Mouse (Mus musculus) heart, embryonic 12.5 days (tissue): ENCODE measurements around the gene Gm16181. TPM values are rescaled to one million over a fixed set of nuclear protein-coding genes. Genes with fewer than 3 reads are reported as not detected.

ENCODE experiments used
- ATAC-seq: fragments of 200-750 bp; cut with Nextera tagmentation; 2 replicates; pipeline ENCODE4 v1.8.0; 2017; ENCODE audit warnings: moderate TSS enrichment, moderate library complexity; ENCODE audit not compliant: insufficient number of reproducible peaks, low FRiP score
- H3K27ac ChIP-seq: fragments of 300-500 bp; sonication (generic); 2 replicates; pipeline ENCODE4 v1.5.1; 2016; ENCODE audit warnings: mild to moderate bottlenecking, moderate library complexity; ENCODE audit not compliant: poor library complexity, severe bottlenecking
- H3K27me3 ChIP-seq: fragments of 300-500 bp; sonication (generic); replicated peaks from 2 replicates; pipeline ENCODE4 v1.6.1; 2016; ENCODE audit warnings: mild to moderate bottlenecking, moderate library complexity
- H3K36me3 ChIP-seq: fragments of 300-500 bp; sonication (generic); 2 replicates; pipeline ENCODE4 v1.6.1; 2016; ENCODE audit warnings: mild to moderate bottlenecking, moderate library complexity
- H3K4me1 ChIP-seq: fragments of 300-500 bp; sonication (generic); replicated peaks from 2 replicates; pipeline ENCODE4 v1.6.1; 2016; ENCODE audit warnings: mild to moderate bottlenecking
- H3K4me2 ChIP-seq: fragments of 300-500 bp; sonication (generic); 2 replicates; pipeline ENCODE4 v1.6.1; 2016; ENCODE audit warnings: mild to moderate bottlenecking, moderate library complexity
- H3K4me3 ChIP-seq: fragments of 300-500 bp; sonication (generic); 2 replicates; pipeline ENCODE4 v1.5.1; 2016; ENCODE audit warnings: mild to moderate bottlenecking
- H3K9ac ChIP-seq: fragments of 300-500 bp; sonication (generic); 2 replicates; pipeline ENCODE4 v1.6.1; 2016; ENCODE audit warnings: mild to moderate bottlenecking, moderate library complexity
- H3K9me3 ChIP-seq: fragments of 300-500 bp; sonication (generic); replicated peaks from 2 replicates; pipeline ENCODE4 v1.6.1; 2016; ENCODE audit warnings: mild to moderate bottlenecking, moderate library complexity
- WGBS: fragments of 180-500 bp; shearing (Covaris S2); methylation state at CpG from one replicate; pipeline ENCODE4 v1.1.7; 2016; 5-methylcytosine and 5-hydroxymethylcytosine counted together
- microRNA-seq: library from miRNA; unstranded; fragments of <30 nt; microRNA quantifications from one replicate; pipeline ENCODE4, GENCODE M21; 2017
- polyA plus RNA-seq: library from polyadenylated mRNA; unstranded; fragments of >200 nt; fragmentation: Nextera tagmentation; extraction: Ambion mirVana; gene quantifications from 2 replicates; pipeline ENCODE4 v1.2.1, GENCODE M21; 2016

The Gm16181 gene
- polyA plus RNA-seq, 1 experiment from 2014 or later = not detected

DNA sequence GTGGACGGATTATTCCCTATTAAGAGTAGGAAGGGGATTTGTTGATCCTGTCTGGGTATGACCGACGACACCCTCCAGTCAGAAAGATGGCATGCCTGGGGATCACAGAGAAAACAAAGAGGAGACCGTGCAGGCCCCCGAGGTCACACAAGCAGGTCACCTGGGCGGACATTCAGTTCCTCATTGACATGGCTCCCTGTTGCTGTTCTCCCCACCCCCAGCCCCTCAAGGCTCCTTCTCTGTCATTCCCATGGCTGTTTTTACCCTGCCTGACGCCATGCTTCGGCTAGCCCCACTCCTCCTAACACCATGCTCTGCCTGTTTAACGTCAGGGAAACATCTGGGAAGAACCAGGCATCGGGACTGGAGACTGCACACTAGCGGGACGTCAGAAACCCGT, 41.0 kb downstream of the Gm16181 start:
- WGBS = 71% methylated on average over 13 of the region's 13 CpGs
- no peak overlapping the region for H3K4me3 ChIP-seq
- no peak overlapping the region for H3K27ac ChIP-seq
- H3K9ac ChIP-seq = no peak overlapping the region
- H3K4me2 ChIP-seq = no peak overlapping the region
- peaks cover 60% of the 10 kb centered on the region for H3K27me3 ChIP-seq
- no peak for ATAC-seq
- H3K36me3 ChIP-seq = no peaks in the 10 kb centered on the region
- H3K4me1 ChIP-seq = peaks cover 7% of the 10 kb centered on the region; the same call in 1 of the 2 replicates
- H3K9me3 ChIP-seq = no peaks in the 10 kb centered on the region

GRCm38 (mm10) chr17:35262664-35263522, 42.3 kb downstream of the Gm16181 start, which contains the start of gene H2-D1:
Gene H2-D1, plus strand, starts transcription at chr17:35262730.
- WGBS = 2% methylated on average over 72 of the region's 73 CpGs
- Histone ChIP-seq H3K9me3 (no peaks in the 10 kb centered on the region), H3K4me2 (peak within 1 kb of the TSS; percentile 100), H3K4me1 (peaks cover 4% of the 10 kb centered on the region; the same call in 1 of the 2 replicates), H3K9ac (peak within 1 kb of the TSS; percentile 71), H3K27me3 (peaks cover 65% of the 10 kb centered on the region), H3K27ac (no peak within 1 kb of the TSS), H3K4me3 (peak within 1 kb of the TSS; percentile 70), H3K36me3 (no peaks in the 10 kb centered on the region)
- peak; percentile 90 for ATAC-seq

DNA sequence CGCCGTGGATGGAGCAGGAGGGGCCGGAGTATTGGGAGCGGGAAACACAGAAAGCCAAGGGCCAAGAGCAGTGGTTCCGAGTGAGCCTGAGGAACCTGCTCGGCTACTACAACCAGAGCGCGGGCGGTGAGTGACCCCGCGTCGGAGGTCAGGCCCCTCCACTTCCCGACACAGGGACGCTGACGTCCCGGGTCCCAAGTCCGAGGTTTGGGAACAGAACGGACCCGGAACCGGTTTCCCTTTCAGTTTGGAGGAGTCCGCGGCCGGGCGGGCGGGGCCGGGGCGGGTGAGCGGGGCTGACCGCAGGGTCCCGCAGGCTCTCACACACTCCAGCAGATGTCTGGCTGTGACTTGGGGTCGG, 42.9 kb downstream of the Gm16181 start:
- Histone ChIP-seq H3K36me3 (no peaks in the 10 kb centered on the region), H3K9me3 (no peaks in the 10 kb centered on the region), H3K4me1 (peaks cover 4% of the 10 kb centered on the region; the same call in 1 of the 2 replicates), H3K4me3 (peak overlapping the region; percentile 70), H3K4me2 (peak overlapping the region; percentile 100), H3K27me3 (peaks cover 69% of the 10 kb centered on the region), H3K27ac (no peak overlapping the region), H3K9ac (peak overlapping the region; percentile 71)
- WGBS = under 1% methylated on average over 31 of the region's 31 CpGs
- 0 out of 2 replicates have a peak, but pooled peaks have one; percentile 8 for ATAC-seq

- H3K9ac ChIP-seq = no peak overlapping the region
Observed at GRCm38 (mm10) chr17:35267399-35268086, 46.9 kb downstream of the Gm16181 start.

GRCm38 (mm10) chr17:35269653-35270347, 49.2 kb downstream of the Gm16181 start:
- Histone ChIP-seq H3K27ac (no peak overlapping the region), H3K36me3 (no peaks in the 10 kb centered on the region), H3K4me3 (no peak overlapping the region), H3K9me3 (0 out of 2 replicates have a peak, but pooled peaks cover 5% of the 10 kb centered on the region), H3K27me3 (peaks cover 33% of the 10 kb centered on the region), H3K9ac (no peak overlapping the region), H3K4me2 (no peak overlapping the region), H3K4me1 (no peaks in the 10 kb centered on the region)
- WGBS = 21% methylated on average over 3 of the region's 3 CpGs
- no peak for ATAC-seq

More at GRCm38 (mm10) chr17:35267399-35268086, 46.9 kb downstream of the Gm16181 start:
- H3K4me3 ChIP-seq = no peak overlapping the region
- no peak for ATAC-seq
- H3K9me3 ChIP-seq = no peaks in the 10 kb centered on the region
- H3K36me3 ChIP-seq = no peaks in the 10 kb centered on the region
- no peak overlapping the region for H3K4me2 ChIP-seq
- H3K4me1 ChIP-seq = peaks cover 2% of the 10 kb centered on the region; the same call in 1 of the 2 replicates
- peaks cover 49% of the 10 kb centered on the region for H3K27me3 ChIP-seq
- 46% methylated on average over 1 of the region's 1 CpGs for WGBS
- H3K27ac ChIP-seq = no peak overlapping the region

DNA sequence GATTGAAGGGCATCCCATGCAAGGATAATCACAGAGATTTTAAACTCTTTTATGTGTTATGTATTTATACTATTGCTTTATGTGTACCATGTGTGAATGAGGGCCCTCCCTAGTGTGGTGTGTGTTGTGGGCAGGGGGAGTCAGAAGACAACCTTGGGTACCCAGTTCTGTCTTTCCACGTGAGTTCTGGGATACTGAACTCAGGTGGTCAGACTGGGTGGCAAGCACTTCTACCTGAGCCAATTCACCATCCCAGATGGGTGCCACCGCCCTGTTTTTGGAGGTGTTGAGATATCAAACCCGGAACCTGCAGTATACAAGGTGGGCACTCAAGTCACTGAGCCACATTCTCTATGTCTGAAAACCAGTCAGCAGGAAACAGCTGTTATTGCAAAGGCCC, 51.6 kb downstream of the Gm16181 start:
- H3K9me3 ChIP-seq = 0 out of 2 replicates have a peak, but pooled peaks cover 5% of the 10 kb centered on the region
- no peak overlapping the region for H3K9ac ChIP-seq
- no peak for ATAC-seq
- H3K27ac ChIP-seq = no peak overlapping the region
- no peak overlapping the region for H3K4me2 ChIP-seq
- no peaks in the 10 kb centered on the region for H3K36me3 ChIP-seq
- WGBS = 55% methylated on average over 3 of the region's 3 CpGs
- H3K4me1 ChIP-seq = no peaks in the 10 kb centered on the region
- no peak overlapping the region for H3K4me3 ChIP-seq
- peaks cover 36% of the 10 kb centered on the region for H3K27me3 ChIP-seq

Small RNAs within 50 kb of the gene (microRNA-seq; reads per million reads assigned to microRNA genes)
- not detected for gene Mir6973a
- gene Mir6974 = not detected
- gene Mir6975 = 1.9 reads per million
- not detected for gene Mir8094

Other genes starting within 250 kb of the Gm16181 start
- gene Hspa1a, start 248.7 kb upstream of the Gm16181 start, polyA plus RNA-seq = 6.2 and 6.4 TPM in 2 replicates
- gene Hspa1l, start 248.1 kb upstream of the Gm16181 start, polyA plus RNA-seq = 2.9 and 3.1 TPM in 2 replicates
- gene Lsm2, start 239.0 kb upstream of the Gm16181 start, polyA plus RNA-seq = 143 and 145 TPM in 2 replicates
- 82.6 TPM in 2 replicates for gene Vars, start 219.8 kb upstream of the Gm16181 start, polyA plus RNA-seq
- 0.32 and 0.37 TPM in 2 replicates for gene Vwa7, start 204.3 kb upstream of the Gm16181 start, polyA plus RNA-seq
- 2.4 and 2.6 TPM in 2 replicates for gene Sapcd1, start 192.8 kb upstream of the Gm16181 start, polyA plus RNA-seq
- gene Msh5, start 174.1 kb upstream of the Gm16181 start, polyA plus RNA-seq = 3.5 and 4.9 TPM in 2 replicates
- 349 and 354 TPM in 2 replicates for gene Clic1, start 170.9 kb upstream of the Gm16181 start, polyA plus RNA-seq
- 192 and 205 TPM in 2 replicates for gene Ddah2, start 161.8 kb upstream of the Gm16181 start, polyA plus RNA-seq
- gene Ly6g6c, start 155.4 kb upstream of the Gm16181 start, polyA plus RNA-seq = 0.27 TPM in 1 of 2 replicates, not detected in the other
- 1.2 and 2.0 TPM in 2 replicates for gene Mpig6b, start 154.7 kb upstream of the Gm16181 start, polyA plus RNA-seq
- 0.24 and 0.40 TPM in 2 replicates for gene Ly6g6e, start 143.9 kb upstream of the Gm16181 start, polyA plus RNA-seq
- gene Ly6g6d, start 142.8 kb upstream of the Gm16181 start, polyA plus RNA-seq = 1.8 and 2.2 TPM in 2 replicates
- gene Ly6g6f, start 135.2 kb upstream of the Gm16181 start, polyA plus RNA-seq = 1.1 and 1.5 TPM in 2 replicates
- 58.9 and 65.1 TPM in 2 replicates for gene Abhd16a, start 131.6 kb upstream of the Gm16181 start, polyA plus RNA-seq
- not detected in 2 replicates for gene Ly6g5c, start 112.6 kb upstream of the Gm16181 start, polyA plus RNA-seq
- gene Ly6g5b, start 105.4 kb upstream of the Gm16181 start, polyA plus RNA-seq = 0.32 and 0.38 TPM in 2 replicates
- 11.1 and 15.1 TPM in 2 replicates for gene Gpank1, start 99.4 kb upstream of the Gm16181 start, polyA plus RNA-seq
- 190 and 207 TPM in 2 replicates for gene Csnk2b, start 98.8 kb upstream of the Gm16181 start, polyA plus RNA-seq
- gene D17H6S53E, start 94.5 kb upstream of the Gm16181 start, polyA plus RNA-seq = 8.6 and 8.7 TPM in 2 replicates
- 1.3 and 8.3 TPM in 2 replicates for gene Apom, start 88.8 kb upstream of the Gm16181 start, polyA plus RNA-seq
- 56.1 and 61.6 TPM in 2 replicates for gene Bag6, start 85.7 kb upstream of the Gm16181 start, polyA plus RNA-seq
- 132 and 148 TPM in 2 replicates for gene Prrc2a, start 55.9 kb upstream of the Gm16181 start, polyA plus RNA-seq
- gene Aif1, start 44.8 kb upstream of the Gm16181 start, polyA plus RNA-seq = 4.3 and 4.4 TPM in 2 replicates
- 3.3 and 5.2 TPM in 2 replicates for gene Lst1, start 32.4 kb upstream of the Gm16181 start, polyA plus RNA-seq
- gene Ltb, start 26.4 kb upstream of the Gm16181 start, polyA plus RNA-seq = 0.14 and 0.31 TPM in 2 replicates
- 0.12 TPM in 1 of 2 replicates, not detected in the other for gene Tnf, start 18.8 kb upstream of the Gm16181 start, polyA plus RNA-seq
- not detected in 2 replicates for gene Lta, start 15.5 kb upstream of the Gm16181 start, polyA plus RNA-seq
- 10.0 and 12.5 TPM in 2 replicates for gene Atp6v1g2, start 12.8 kb downstream of the Gm16181 start, polyA plus RNA-seq
- 9.0 and 9.8 TPM in 2 replicates for gene Nfkbil1, start 15.0 kb downstream of the Gm16181 start, polyA plus RNA-seq
- 282 and 285 TPM in 2 replicates for gene Ddx39b, start 20.9 kb downstream of the Gm16181 start, polyA plus RNA-seq
- gene H2-D1, start 41.9 kb downstream of the Gm16181 start, polyA plus RNA-seq = 30.2 and 32.8 TPM in 2 replicates
- 0.08 and 0.14 TPM in 2 replicates for gene H2-Q1, start 99.6 kb downstream of the Gm16181 start, polyA plus RNA-seq
- gene H2-Q2, start 121.4 kb downstream of the Gm16181 start, polyA plus RNA-seq = 4.1 and 5.0 TPM in 2 replicates
- 1.9 and 2.5 TPM in 2 replicates for gene H2-Q4, start 158.8 kb downstream of the Gm16181 start, polyA plus RNA-seq
- gene H2-Q6, start 204.0 kb downstream of the Gm16181 start, polyA plus RNA-seq = 0.57 TPM in 1 of 2 replicates, not detected in the other
- gene H2-Q7, start 218.3 kb downstream of the Gm16181 start, polyA plus RNA-seq = 0.83 and 1.0 TPM in 2 replicates
- gene H2-Q10, start 249.3 kb downstream of the Gm16181 start, polyA plus RNA-seq = 0.31 and 1.2 TPM in 2 replicates